In genomic region chr11:60990428-60990827, GRCm38 (mm10) we compare ENCODE assay signal across 19 mouse cellular contexts. TPM values are rescaled to one million over a fixed set of nuclear protein-coding genes. Genes with fewer than 3 reads are reported as not detected.
DNase-seq lines count a peak whose midpoint lies in the region.
"Had no signal": no experiment of that assay in that cellular context is flagged by ENCODE, and none has a peak within 500 bp of the region (broad histone marks: within the 10 kb centered on the region; RNA-seq: fewer than 3 reads in every experiment).

No protein-coding gene starts in this region.

- DNase-seq in gastrocnemius, adult 18-20 months (ENCODE audit: low spot score): peak; percentile 58
- DNase-seq in gastrocnemius, postnatal 14 days: no peak
- DNase-seq in gastrocnemius, postnatal 25 days: peak; percentile 35
- DNase-seq in gastrocnemius, postnatal 4 days (ENCODE audit: low spot score in 2 of 2): no peak
- DNase-seq in liver: no peak
- DNase-seq: adrenal gland, adult 2 months; adrenal gland, postnatal 10 days; adrenal gland, postnatal 25 days; B cell, adult 2 months; cerebellum, adult 11 months; cerebellum, adult 18-20 months; cerebellum, adult 8-10 months; cerebellum, adult 9-11 months; cerebellum, postnatal 14 days; cerebellum, postnatal 36 days; embryo, embryonic 11 days had no signal

- intact Hi-C loops in gastrocnemius, postnatal 14 days (cut with DNase I; ENCODE audit: low total_unique reads): no loop called here

RNA-seq across cellular contexts. Expression of gene Kcnj12, which starts 31.9 kb away (rescaled TPM):
- 10 to 100 TPM; 48.6 to 67.1 TPM for total RNA-seq in gastrocnemius, adult 18-20 months (2021)
- total RNA-seq in gastrocnemius, postnatal 14 days (2021): 10 to 100 TPM; 37.4 to 59.8 TPM
- 10 to 100 TPM; 44.5 to 45.1 TPM for total RNA-seq in gastrocnemius, postnatal 25 days (2021)
- 10 to 100 TPM; 13.7 to 16.4 TPM for total RNA-seq in gastrocnemius, postnatal 4 days (2021)
- total RNA-seq: CH12.LX; common myeloid progenitor, adult 5-6 weeks; MEL had no signal

RNA-seq across cellular contexts. Expression of gene Map2k3, which starts 58.6 kb away (rescaled TPM):
- total RNA-seq in gastrocnemius, adult 18-20 months (2021): 100 to 1,000 TPM; 105 to 173 TPM
- 100 to 1,000 TPM; 144 to 173 TPM for total RNA-seq in gastrocnemius, postnatal 14 days (2021)
- total RNA-seq in gastrocnemius, postnatal 25 days (2021): 100 to 1,000 TPM; 154 to 218 TPM
- 10 to 100 TPM; 69.8 to 79.2 TPM for total RNA-seq in gastrocnemius, postnatal 4 days (2021)

Comparison
In these comparisons a context has a peak if more than half of its experiments do, and no peak if none do; other contexts are left out.
1. DNase-seq: peak in gastrocnemius, adult 18-20 months (single experiment) and gastrocnemius, postnatal 25 days (single experiment); none in gastrocnemius, postnatal 14 days (single experiment), gastrocnemius, postnatal 4 days (0 of 2) and liver (single experiment).